Mouse (Mus musculus) megakaryocyte progenitor cell, adult 5-6 weeks (primary cell): ENCODE data around the gene Olfr1100. TPM values are rescaled to one million over a fixed set of nuclear protein-coding genes. Genes with fewer than 3 reads are reported as not detected.

Source experiments
- ATAC-seq: replicated peaks from 2 replicates; pipeline ENCODE4 v1.8.0; 2016; ENCODE audit warnings: mild to moderate bottlenecking, moderate TSS enrichment, inconsistent platforms; ENCODE audit not compliant: poor library complexity
- total RNA-seq, 2 experiments: library from RNA; stranded (forward) in 1 of 2; stranded (reverse) in 1 of 2; fragments of 157-497, 149-512 nt in 1 of 2; fragments of 200-1000 nt in 1 of 2; gene quantifications; 2 replicates each; pipeline versions ENCODE4 v1.2.3 to v1.2.4; 2015 to 2017

Olfr1100 gene
- total RNA-seq (2015) (not detected in 2 replicates), total RNA-seq (2017) (not detected in 2 replicates)

- ATAC-seq, result no peak
These were observed at the start of gene Olfr1100 for GRCm38 (mm10) chr2:86979854-86980253. Gene Olfr1100 (minus strand): TSS chr2:86979954.

DNA sequence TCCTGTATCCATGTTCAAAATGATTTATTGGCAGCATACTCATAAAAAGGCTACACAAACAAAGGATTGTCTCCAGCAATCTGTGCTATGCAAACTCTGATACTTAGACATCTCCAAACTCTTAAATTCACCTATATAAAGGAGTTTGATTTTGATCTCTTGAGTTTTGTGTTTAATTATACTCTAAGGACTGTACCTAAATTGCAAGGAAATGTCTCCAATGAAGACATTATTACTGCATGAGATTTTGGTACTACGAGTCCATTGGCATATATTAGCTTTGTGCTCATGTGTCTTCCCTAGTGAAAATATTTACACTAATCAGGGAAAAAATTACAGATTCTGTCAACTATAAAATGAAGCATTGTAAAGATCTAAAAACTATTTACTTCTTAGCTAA, 47.2 kb upstream of the Olfr1100 start, which contains the start of gene Olfr1104:
TSS of gene Olfr1104 (minus strand) at position 101 of the 400 bp plus-strand sequence.
- ATAC-seq, result no peak

DNA sequence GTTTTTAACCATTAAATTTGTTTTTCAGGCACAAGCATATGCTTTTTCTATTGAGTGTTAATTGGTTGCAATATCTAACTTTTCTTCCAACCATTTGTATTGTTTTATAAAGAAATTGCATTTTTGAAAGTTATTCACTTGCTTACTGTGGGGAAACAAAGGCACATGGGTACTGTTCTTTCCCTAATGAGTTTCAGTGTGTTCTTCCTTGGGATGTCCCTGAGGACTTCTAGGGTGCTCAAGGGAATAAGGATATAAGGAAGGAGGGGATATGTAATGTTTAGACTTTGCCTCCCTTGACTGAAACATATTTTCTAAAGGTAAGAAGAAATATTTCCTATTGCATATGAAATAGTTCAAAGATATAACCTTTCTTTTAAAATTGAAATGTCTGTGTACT, 18.3 kb upstream of the Olfr1100 start, which contains the start of gene Olfr1102:
TSS of gene Olfr1102 (plus strand) at position 301 of the 400 bp plus-strand sequence.
- no peak for ATAC-seq

GRCm38 (mm10) chr2:86991121-86991520, 11.4 kb upstream of the Olfr1100 start, which contains the start of gene Olfr1101:
Gene Olfr1101 (minus strand): TSS chr2:86991221.
- ATAC-seq, result no peak

GRCm38 (mm10) chr2:86960593-86960992, 19.2 kb downstream of the Olfr1100 start, which contains the start of gene Olfr1099:
Gene Olfr1099 (minus strand): TSS chr2:86960693.
- ATAC-seq, result no peak

DNA sequence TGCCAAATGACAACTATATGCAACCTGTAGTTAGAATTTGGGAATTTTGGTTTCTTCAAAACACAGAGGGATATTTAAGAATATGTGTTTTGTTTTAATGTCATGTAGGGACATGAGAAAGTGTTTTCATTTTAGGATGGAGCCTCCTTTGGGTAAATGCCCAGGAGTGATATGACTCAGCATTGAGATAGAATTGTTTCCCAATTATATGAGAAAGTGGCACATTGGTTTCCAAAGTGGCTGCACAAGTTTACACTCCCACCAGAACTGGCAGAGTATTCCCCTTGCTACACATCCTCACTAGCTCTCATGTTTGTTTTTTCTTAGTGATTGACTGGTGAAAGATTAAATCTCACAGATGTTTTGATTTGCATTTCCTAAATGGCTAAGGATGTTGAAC, 53.2 kb downstream of the Olfr1100 start:
- ATAC-seq, result no peak

Other genes starting within 250 kb of the Olfr1100 start
- not detected in 2 replicates for gene Olfr1089, start 246.3 kb downstream of the Olfr1100 start, total RNA-seq (2015)
- gene Olfr1089, start 246.3 kb downstream of the Olfr1100 start, total RNA-seq (2017), result not detected in 2 replicates
- not detected in 2 replicates for gene Olfr1090, start 221.0 kb downstream of the Olfr1100 start, total RNA-seq (2015)
- gene Olfr1090, start 221.0 kb downstream of the Olfr1100 start, total RNA-seq (2017), result not detected in 2 replicates
- gene Olfr1093, start 197.5 kb downstream of the Olfr1100 start, total RNA-seq (2015), result not detected in 2 replicates
- not detected in 2 replicates for gene Olfr1093, start 197.5 kb downstream of the Olfr1100 start, total RNA-seq (2017)
- not detected in 2 replicates for gene Olfr141, start 169.9 kb downstream of the Olfr1100 start, total RNA-seq (2015)
- gene Olfr141, start 169.9 kb downstream of the Olfr1100 start, total RNA-seq (2017), result not detected in 2 replicates
- gene Olfr1094, start 155.3 kb downstream of the Olfr1100 start, total RNA-seq (2015), result not detected in 2 replicates
- not detected in 2 replicates for gene Olfr1094, start 155.3 kb downstream of the Olfr1100 start, total RNA-seq (2017)
- gene Olfr1095, start 128.3 kb downstream of the Olfr1100 start, total RNA-seq (2015), result not detected in 2 replicates
- not detected in 2 replicates for gene Olfr1095, start 128.3 kb downstream of the Olfr1100 start, total RNA-seq (2017)
- not detected in 2 replicates for gene Gm13723, start 105.2 kb downstream of the Olfr1100 start, total RNA-seq (2015)
- gene Gm13723, start 105.2 kb downstream of the Olfr1100 start, total RNA-seq (2017), result not detected in 2 replicates
- gene Olfr1097, start 87.7 kb downstream of the Olfr1100 start, total RNA-seq (2015), result not detected in 2 replicates
- gene Olfr1097, start 87.7 kb downstream of the Olfr1100 start, total RNA-seq (2017), result not detected in 2 replicates
- gene Olfr1098, start 55.4 kb downstream of the Olfr1100 start, total RNA-seq (2015), result not detected in 2 replicates
- gene Olfr1098, start 55.4 kb downstream of the Olfr1100 start, total RNA-seq (2017), result not detected in 2 replicates
- not detected in 2 replicates for gene Olfr1099, start 19.3 kb downstream of the Olfr1100 start, total RNA-seq (2015)
- not detected in 2 replicates for gene Olfr1099, start 19.3 kb downstream of the Olfr1100 start, total RNA-seq (2017)
- not detected in 2 replicates for gene Olfr1101, start 11.3 kb upstream of the Olfr1100 start, total RNA-seq (2015)
- not detected in 2 replicates for gene Olfr1101, start 11.3 kb upstream of the Olfr1100 start, total RNA-seq (2017)
- not detected in 2 replicates for gene Olfr1102, start 18.4 kb upstream of the Olfr1100 start, total RNA-seq (2015)
- gene Olfr1102, start 18.4 kb upstream of the Olfr1100 start, total RNA-seq (2017), result not detected in 2 replicates
- not detected in 2 replicates for gene Olfr1104, start 47.1 kb upstream of the Olfr1100 start, total RNA-seq (2015)
- gene Olfr1104, start 47.1 kb upstream of the Olfr1100 start, total RNA-seq (2017), result not detected in 2 replicates
- not detected in 2 replicates for gene Olfr1105, start 56.6 kb upstream of the Olfr1100 start, total RNA-seq (2015)
- not detected in 2 replicates for gene Olfr1105, start 56.6 kb upstream of the Olfr1100 start, total RNA-seq (2017)
- gene Olfr1106, start 72.3 kb upstream of the Olfr1100 start, total RNA-seq (2015), result not detected in 2 replicates
- not detected in 2 replicates for gene Olfr1106, start 72.3 kb upstream of the Olfr1100 start, total RNA-seq (2017)
- gene Olfr1107, start 95.9 kb upstream of the Olfr1100 start, total RNA-seq (2015), result not detected in 2 replicates
- not detected in 2 replicates for gene Olfr1107, start 95.9 kb upstream of the Olfr1100 start, total RNA-seq (2017)
- not detected in 2 replicates for gene Olfr1109, start 116.1 kb upstream of the Olfr1100 start, total RNA-seq (2015)
- not detected in 2 replicates for gene Olfr1109, start 116.1 kb upstream of the Olfr1100 start, total RNA-seq (2017)
- not detected in 2 replicates for gene Olfr259, start 134.6 kb upstream of the Olfr1100 start, total RNA-seq (2015)
- not detected in 2 replicates for gene Olfr259, start 134.6 kb upstream of the Olfr1100 start, total RNA-seq (2017)
- not detected in 2 replicates for gene Olfr1110, start 160.3 kb upstream of the Olfr1100 start, total RNA-seq (2015)
- not detected in 2 replicates for gene Olfr1110, start 160.3 kb upstream of the Olfr1100 start, total RNA-seq (2017)
- not detected in 2 replicates for gene Olfr1111, start 172.7 kb upstream of the Olfr1100 start, total RNA-seq (2015)
- not detected in 2 replicates for gene Olfr1111, start 172.7 kb upstream of the Olfr1100 start, total RNA-seq (2017)
- gene Olfr1112, start 207.8 kb upstream of the Olfr1100 start, total RNA-seq (2015), result not detected in 2 replicates
- gene Olfr1112, start 207.8 kb upstream of the Olfr1100 start, total RNA-seq (2017), result not detected in 2 replicates
- not detected in 2 replicates for gene Olfr1113, start 229.0 kb upstream of the Olfr1100 start, total RNA-seq (2015)
- not detected in 2 replicates for gene Olfr1113, start 229.0 kb upstream of the Olfr1100 start, total RNA-seq (2017)